Mouse (Mus musculus) kidney, adult 2 months (tissue): ENCODE measurements around the gene Ccl22. TPM values are rescaled to one million over a fixed set of nuclear protein-coding genes. Genes with fewer than 3 reads are reported as not detected.
A peak's percentile ranks its signal among the peaks of the same experiment; 100 is the strongest.

ENCODE experiments used
- DNase-seq: peaks from one replicate; pipeline ENCODE4 v3.0.0; 2021
- H3K27ac ChIP-seq: fragments of 200-500 bp; 2 replicates; pipeline ENCODE4 v1.5.1; 2012; ENCODE audit warnings: low read depth, low read length, control low read depth, inconsistent platforms; ENCODE audit not compliant: insufficient read depth
- H3K27me3 ChIP-seq: fragments of 200-500 bp; replicated peaks from 2 replicates; pipeline ENCODE4 v1.6.1; 2012; ENCODE audit warnings: mild to moderate bottlenecking, moderate library complexity, low read length, inconsistent platforms; ENCODE audit not compliant: control insufficient read depth, insufficient read depth
- H3K36me3 ChIP-seq: fragments of 200-500 bp; 2 replicates; pipeline ENCODE4 v1.6.1; 2012; ENCODE audit warnings: mild to moderate bottlenecking, moderate library complexity, low read length, inconsistent platforms; ENCODE audit not compliant: control insufficient read depth, insufficient read depth
- H3K4me1 ChIP-seq: fragments of 200-500 bp; 2 replicates; pipeline ENCODE4 v1.6.1; 2011; ENCODE audit warnings: low read length; ENCODE audit not compliant: control insufficient read depth, insufficient read depth
- H3K4me3 ChIP-seq: fragments of 200-500 bp; 2 replicates; pipeline ENCODE4 v1.5.1; 2011; ENCODE audit warnings: mild to moderate bottlenecking, low read depth, low read length, control low read depth; ENCODE audit not compliant: insufficient read depth
- CTCF ChIP-seq: fragments of 200-500 bp; conservative IDR thresholded peaks from 2 replicates; pipeline ENCODE4 v1.5.1; 2011; ENCODE audit warnings: low read depth, mild to moderate bottlenecking, control low read depth, low read length, moderate library complexity, mixed read lengths; ENCODE audit not compliant: insufficient read depth, insufficient read length
- POLR2A ChIP-seq: fragments of 200-500 bp; IDR thresholded peaks from one replicate; pipeline ENCODE4 v1.6.1; 2011; ENCODE audit warnings: low read depth, low read length, control low read depth
- WGBS: fragments of 180-500 bp; shearing (Covaris S2); methylation state at CpG from one replicate; pipeline ENCODE4 v1.1.7; 2018; 5-methylcytosine and 5-hydroxymethylcytosine counted together
- polyA plus RNA-seq: library from polyadenylated mRNA; depleted of rRNA; stranded (reverse); fragments of >200 nt; gene quantifications from 2 replicates; pipeline ENCODE4 v1.2.3, GENCODE M21; 2012

Ccl22 gene
- polyA plus RNA-seq, 1 experiment = 3.7 TPM

DNA sequence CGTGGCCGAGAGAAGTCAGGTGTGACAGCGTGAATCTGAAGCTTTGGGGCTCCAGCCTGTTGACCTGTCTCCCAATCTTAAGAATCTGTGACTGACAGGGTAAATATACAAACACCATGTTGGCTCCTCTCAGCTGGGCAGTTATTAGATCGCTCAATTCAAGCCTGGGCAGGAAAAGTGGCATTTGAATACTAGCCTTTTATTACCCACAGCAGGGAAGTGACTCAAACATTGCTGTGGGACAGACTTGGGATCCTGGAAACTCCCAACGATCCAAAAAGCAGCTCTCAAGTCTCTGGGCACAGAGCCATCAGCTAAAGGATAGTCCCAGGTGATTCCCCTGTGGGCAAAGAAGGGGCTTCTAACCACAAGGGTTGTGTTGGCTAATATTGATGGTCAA lies 30.8 kb upstream of the Ccl22 start:
- H3K27me3 ChIP-seq = no peaks in the 10 kb centered on the region
- DNase-seq = peak; percentile 32
- H3K36me3 ChIP-seq = no peaks in the 10 kb centered on the region
- H3K4me1 ChIP-seq = peaks cover 3% of the 10 kb centered on the region; the same call in 1 of the 2 replicates
- 52% methylated on average over 5 of the region's 5 CpGs for WGBS
- TF ChIP-seq CTCF (no peak), POLR2A (no peak)
- no peak overlapping the region for H3K4me3 ChIP-seq
- 0 out of 2 replicates have a peak overlapping the region, but pooled peaks have one; percentile 7 for H3K27ac ChIP-seq

DNA sequence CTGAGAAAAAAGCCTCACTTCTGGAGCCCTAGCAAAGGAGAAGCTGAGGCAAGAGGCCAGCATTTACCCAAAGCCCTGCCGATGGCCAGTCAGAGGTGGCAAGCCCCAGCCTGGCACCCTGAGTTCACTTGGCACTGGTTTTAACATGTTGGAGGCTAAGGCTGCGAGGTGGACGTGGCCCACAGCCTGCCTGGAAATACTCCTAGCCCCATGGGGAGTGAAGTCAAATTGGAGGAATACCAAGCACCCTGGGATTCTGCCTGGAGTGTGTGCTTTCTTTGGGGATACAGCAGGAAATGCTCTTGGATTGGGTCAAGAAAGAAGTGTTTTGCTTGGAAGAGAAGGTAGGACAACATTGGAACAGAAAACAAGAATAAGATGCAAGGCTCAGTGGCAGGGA lies 29.5 kb upstream of the Ccl22 start:
- WGBS = 83% methylated on average over 3 of the region's 3 CpGs
- Histone ChIP-seq H3K4me1 (0 out of 2 replicates have a peak, but pooled peaks cover 3% of the 10 kb centered on the region), H3K27ac (peak overlapping the region; percentile 78), H3K36me3 (no peaks in the 10 kb centered on the region), H3K4me3 (no peak overlapping the region), H3K27me3 (no peaks in the 10 kb centered on the region)
- DNase-seq = peak; percentile 63
- no peak for TF ChIP-seq CTCF
- TF ChIP-seq POLR2A = no peak

DNA sequence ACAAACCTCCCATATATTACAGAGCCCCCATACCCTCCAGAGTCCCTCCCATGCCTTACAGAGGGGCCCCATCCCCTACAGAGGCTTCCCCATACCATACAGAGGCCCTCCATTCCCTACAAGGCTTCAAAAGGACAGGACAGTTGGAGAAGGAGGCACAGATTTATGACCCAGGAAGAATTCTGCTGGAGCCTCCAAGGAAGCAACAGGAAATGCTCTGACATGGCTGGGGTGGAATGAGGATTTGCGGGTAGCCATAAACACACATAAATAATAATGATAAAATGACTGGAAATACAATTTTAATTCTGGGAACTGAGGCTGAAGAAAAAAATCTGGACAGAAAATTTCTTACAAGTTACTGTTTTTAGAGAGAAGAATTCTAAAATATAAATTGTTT lies 28.5 kb upstream of the Ccl22 start:
- no peak for TF ChIP-seq CTCF
- TF ChIP-seq POLR2A = no peak
- Histone ChIP-seq H3K27me3 (no peaks in the 10 kb centered on the region), H3K4me3 (no peak overlapping the region), H3K4me1 (no peaks in the 10 kb centered on the region), H3K27ac (peak overlapping the region; percentile 73), H3K36me3 (no peaks in the 10 kb centered on the region)
- peak; percentile 61 for DNase-seq
- 52% methylated on average over 1 of the region's 1 CpGs for WGBS

DNA sequence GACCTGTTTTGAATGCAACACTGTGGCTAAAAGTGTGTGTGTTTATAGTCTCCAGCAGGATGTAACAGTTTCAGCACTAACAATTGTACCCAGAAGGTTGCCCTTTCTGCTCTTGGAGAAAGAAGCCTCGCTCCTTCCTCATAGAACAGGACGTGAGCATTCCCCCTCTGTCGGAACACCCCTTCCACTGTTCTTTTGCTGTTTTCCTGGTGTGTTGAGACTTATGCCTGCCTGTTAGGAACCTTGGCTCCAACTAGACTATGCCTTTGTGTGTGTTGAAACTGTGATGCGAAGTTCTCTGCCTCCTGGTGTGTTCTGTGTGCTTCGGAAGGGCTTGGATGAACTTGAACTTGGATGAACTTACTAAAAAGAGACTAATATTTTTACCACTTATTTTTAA lies 19.4 kb upstream of the Ccl22 start:
- WGBS = 65% methylated on average over 5 of the region's 5 CpGs

DNA sequence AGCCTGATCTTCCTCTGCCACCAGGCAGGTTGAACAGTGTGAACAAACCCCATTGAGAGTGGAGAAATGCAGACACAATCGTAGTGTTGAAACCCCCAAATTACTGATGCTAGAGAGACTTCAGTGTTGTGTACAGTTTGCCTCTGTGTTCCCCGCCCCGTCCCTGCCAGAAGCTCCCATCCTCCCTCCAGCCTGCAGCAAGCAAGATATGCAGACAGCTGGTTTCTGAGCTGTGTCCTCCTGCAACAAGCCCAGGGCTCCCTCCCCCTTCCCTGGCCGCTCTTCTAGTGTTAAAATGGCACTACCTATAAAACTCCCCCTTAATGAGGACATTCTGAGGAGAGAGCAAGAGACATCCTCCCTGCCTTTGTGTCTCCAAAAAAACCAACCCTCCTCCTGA lies 16.1 kb upstream of the Ccl22 start:
- Histone ChIP-seq H3K36me3 (no peaks in the 10 kb centered on the region), H3K27me3 (no peaks in the 10 kb centered on the region), H3K27ac (no peak overlapping the region), H3K4me1 (no peaks in the 10 kb centered on the region), H3K4me3 (no peak overlapping the region)
- no peak for DNase-seq
- TF ChIP-seq POLR2A (no peak), CTCF (no peak)
- 56% methylated on average over 4 of the region's 4 CpGs for WGBS

More for the DNA sequence above, 19.4 kb upstream of the Ccl22 start:
- TF ChIP-seq POLR2A = no peak
- TF ChIP-seq CTCF = no peak
- no peaks in the 10 kb centered on the region for H3K36me3 ChIP-seq
- H3K27ac ChIP-seq = peak overlapping the region; percentile 4; the same call in 1 of the 2 replicates
- no peaks in the 10 kb centered on the region for H3K4me1 ChIP-seq
- H3K4me3 ChIP-seq = no peak overlapping the region
- H3K27me3 ChIP-seq = no peaks in the 10 kb centered on the region
- peak; percentile 31 for DNase-seq

DNA sequence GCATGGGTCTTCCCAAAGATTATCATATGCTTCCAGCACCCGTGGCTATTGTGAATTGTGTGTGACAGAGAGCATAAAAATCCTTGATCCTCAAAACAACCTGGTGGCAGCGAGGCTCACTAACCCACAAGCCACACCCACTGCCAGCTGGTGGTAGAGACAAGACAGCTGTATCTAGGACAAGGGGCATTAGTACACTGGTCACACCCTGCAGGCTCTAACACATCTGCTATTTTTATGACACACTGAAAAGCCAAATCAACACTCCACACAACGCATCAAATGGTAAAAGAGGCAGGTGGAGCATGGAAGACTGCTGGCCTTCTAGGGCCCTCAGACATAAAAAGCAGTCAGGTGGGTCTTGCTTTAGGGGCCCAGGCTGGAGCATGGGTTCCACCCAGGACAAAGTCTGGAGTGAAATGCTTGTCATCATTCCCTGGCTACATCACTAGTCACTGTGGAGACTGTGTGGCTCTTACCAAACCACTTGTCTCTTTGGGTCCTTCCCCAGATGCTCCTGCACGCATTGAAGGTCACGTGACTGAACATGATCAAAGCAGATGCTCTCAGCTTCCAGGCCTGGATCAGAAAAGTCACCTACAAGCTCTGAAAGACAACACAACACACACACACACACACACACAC lies 11.4 kb upstream of the Ccl22 start:
- H3K4me1 ChIP-seq = no peaks in the 10 kb centered on the region
- H3K36me3 ChIP-seq = no peaks in the 10 kb centered on the region
- 60% methylated on average over 5 of the region's 5 CpGs for WGBS
- H3K27me3 ChIP-seq = no peaks in the 10 kb centered on the region
- DNase-seq = no peak
- TF ChIP-seq POLR2A (no peak), CTCF (no peak)
- no peak overlapping the region for H3K27ac ChIP-seq
- H3K4me3 ChIP-seq = no peak overlapping the region

DNA sequence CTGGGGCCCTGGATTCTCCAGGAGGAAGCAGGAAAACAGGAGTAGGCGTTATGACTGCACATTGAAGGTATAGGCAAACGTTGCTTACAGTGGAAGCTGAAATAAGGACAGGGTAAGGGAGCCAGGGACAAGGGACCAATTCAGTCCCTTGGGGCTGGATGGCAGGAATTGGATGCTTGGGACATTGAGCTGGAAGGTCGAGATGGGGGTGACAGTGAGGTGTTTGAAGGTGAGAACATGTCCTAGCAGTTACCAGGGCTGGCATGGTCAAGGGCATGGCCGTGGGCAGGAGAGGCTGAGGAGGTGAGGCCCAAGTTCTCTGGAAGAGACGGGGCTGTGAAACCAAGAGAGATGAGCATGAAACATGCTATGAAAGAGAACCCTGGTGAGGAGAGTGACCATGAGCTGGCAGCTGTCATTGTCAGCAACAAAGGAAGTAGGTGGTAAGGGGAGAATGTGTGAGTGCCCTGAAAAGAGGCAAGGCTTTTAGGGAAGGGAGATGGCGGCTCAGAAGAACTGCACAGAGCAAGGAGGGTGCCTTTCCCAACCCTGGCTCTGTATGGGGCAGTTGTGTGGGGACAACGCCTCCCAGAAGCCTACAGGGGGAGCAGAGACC lies 10.5 kb upstream of the Ccl22 start:
- H3K27me3 ChIP-seq = no peaks in the 10 kb centered on the region
- no peak for TF ChIP-seq CTCF
- TF ChIP-seq POLR2A = no peak
- DNase-seq = no peak
- no peak overlapping the region for H3K27ac ChIP-seq
- WGBS = 86% methylated on average over 7 of the region's 7 CpGs
- no peaks in the 10 kb centered on the region for H3K4me1 ChIP-seq
- H3K36me3 ChIP-seq = no peaks in the 10 kb centered on the region
- no peak overlapping the region for H3K4me3 ChIP-seq
